Comparison of ENCODE assay signal across 30 mouse cellular contexts in genomic region chr8:125521087-125521486, GRCm38 (mm10). TPM values are rescaled to one million over a fixed set of nuclear protein-coding genes. Genes with fewer than 3 reads are reported as not detected.
A peak's percentile ranks its signal among the peaks of the same experiment; 100 is the strongest.
DNase-seq lines count a peak whose midpoint lies in the region; ATAC-seq and TF ChIP-seq lines count a peak whose summit lies in the region.
"Had no signal": no experiment of that assay in that cellular context is flagged by ENCODE, and none has a peak within 500 bp of the region (broad histone marks: within the 10 kb centered on the region; RNA-seq: fewer than 3 reads in every experiment).

No protein-coding gene starts in this region.

- no peak overlapping the region for H3K4me2 ChIP-seq in heart, embryonic 14.5 days (ENCODE audit: low read length)
- no peak overlapping the region for H3K4me2 ChIP-seq in kidney, embryonic 16.5 days (replicated peaks; ENCODE audit: low read depth, low read length)
- H3K4me2 ChIP-seq: embryonic facial prominence, embryonic 13.5 days; hindbrain, embryonic 15.5 days; limb, embryonic 12.5 days; liver, embryonic 15.5 days; lung, embryonic 14.5 days had no signal

- H3K27ac ChIP-seq in heart, embryonic 14.5 days (replicated peaks in 1 of 2; ENCODE audit: control insufficient read depth in 1 of 2, insufficient read depth in 1 of 2, low read depth in 2 of 2, low read length in 2 of 2): peak overlapping the region in 1 of 2 experiments; percentile 42; a peak in 1 of 4 replicates
- H3K27ac ChIP-seq in ES-Bruce4 (ENCODE audit: insufficient read depth, low read length): peak overlapping the region; percentile 78
- peak overlapping the region; percentile 39 for H3K27ac ChIP-seq in small intestine, adult 2 months (ENCODE audit: insufficient read depth, low read depth, low read length)
- H3K27ac ChIP-seq in kidney, embryonic 16.5 days (ENCODE audit: low read length): no peak overlapping the region
- H3K27ac ChIP-seq: embryonic facial prominence, embryonic 13.5 days; left cerebral cortex, adult 2 months; limb, embryonic 12.5 days; liver, embryonic 15.5 days had no signal

- H3K4me3 ChIP-seq in heart, embryonic 14.5 days (ENCODE audit: control insufficient read depth in 1 of 2, insufficient read depth in 1 of 2, low read depth in 1 of 2, low read length in 2 of 2): no peak overlapping the region
- peak overlapping the region; percentile 55 for H3K4me3 ChIP-seq in E14TG2a.4 (replicated peaks; ENCODE audit: low read length)
- peak overlapping the region; percentile 3; the same call in 1 of the 2 replicates for H3K4me3 ChIP-seq in ES-Bruce4 (ENCODE audit: low read depth, low read length)
- no peak overlapping the region for H3K4me3 ChIP-seq in small intestine, adult 2 months (ENCODE audit: low read depth, low read length)
- no peak overlapping the region for H3K4me3 ChIP-seq in kidney, embryonic 16.5 days (ENCODE audit: low read length)
- H3K4me3 ChIP-seq: embryonic facial prominence, embryonic 13.5 days; heart, embryonic 12.5 days; hindbrain, embryonic 15.5 days; left cerebral cortex, adult 2 months; limb, embryonic 12.5 days; liver, embryonic 15.5 days had no signal

- no peaks in the 10 kb centered on the region for H3K27me3 ChIP-seq in heart, embryonic 14.5 days (ENCODE audit: control insufficient read depth, insufficient read depth, low read length)
- H3K27me3 ChIP-seq in E14TG2a.4 (ENCODE audit: insufficient read depth, low read length) (no peaks in the 10 kb centered on the region), ES-Bruce4 (ENCODE audit: control insufficient read depth, insufficient read depth, low read length, poor library complexity, severe bottlenecking) (no peaks in the 10 kb centered on the region)
- H3K27me3 ChIP-seq in small intestine, adult 2 months (ENCODE audit: control insufficient read depth, insufficient read depth, low read length): no peaks in the 10 kb centered on the region
- H3K27me3 ChIP-seq in kidney, embryonic 16.5 days (ENCODE audit: insufficient read depth, low read length): no peaks in the 10 kb centered on the region
- H3K27me3 ChIP-seq: embryonic facial prominence, embryonic 13.5 days; heart, embryonic 12.5 days; hindbrain, embryonic 15.5 days; liver, embryonic 15.5 days; Patski had no signal

- WGBS in heart, embryonic 14.5 days: 46% methylated on average over 7 of the region's 7 CpGs
- WGBS in small intestine, adult 2 months: 23% methylated on average over 7 of the region's 7 CpGs
- 62% methylated on average over 7 of the region's 7 CpGs for WGBS in kidney, embryonic 16.5 days

- 0 out of 2 replicates have a peak, but pooled peaks have one; percentile 39 for TF ChIP-seq EP300 in ES-Bruce4 (IDR thresholded peaks at IDR 0.05; ENCODE audit: insufficient read depth, low read depth, low read length)

- peaks cover 17% of the 10 kb centered on the region; the same call in 1 of the 2 replicates for H3K36me3 ChIP-seq in heart, embryonic 14.5 days (ENCODE audit: control insufficient read depth, insufficient read depth, low read length)
- no peaks in the 10 kb centered on the region for H3K36me3 ChIP-seq in E14TG2a.4 (ENCODE audit: insufficient read depth, low read length)
- H3K36me3 ChIP-seq in ES-Bruce4 (ENCODE audit: control insufficient read depth, insufficient read depth, low read length, poor library complexity, severe bottlenecking): no peaks in the 10 kb centered on the region
- no peaks in the 10 kb centered on the region for H3K36me3 ChIP-seq in small intestine, adult 2 months (ENCODE audit: control insufficient read depth, insufficient read depth, low read length)
- H3K36me3 ChIP-seq in kidney, embryonic 16.5 days (ENCODE audit: insufficient read depth, low read length): no peaks in the 10 kb centered on the region
- H3K36me3 ChIP-seq: embryonic facial prominence, embryonic 13.5 days; hindbrain, embryonic 15.5 days; limb, embryonic 12.5 days; liver, embryonic 15.5 days had no signal

- peak overlapping the region; percentile 38; the same call in 1 of the 2 replicates for H3K9ac ChIP-seq in heart, embryonic 14.5 days (ENCODE audit: low read length)
- H3K9ac ChIP-seq in ES-Bruce4 (ENCODE audit: low read depth, poor library complexity, severe bottlenecking): no peak overlapping the region
- H3K9ac ChIP-seq in kidney, embryonic 16.5 days (replicated peaks; ENCODE audit: low read length): no peak overlapping the region
- H3K9ac ChIP-seq: embryonic facial prominence, embryonic 13.5 days; forebrain, postnatal 0 days; hindbrain, embryonic 15.5 days; limb, embryonic 12.5 days; liver, embryonic 15.5 days; lung, embryonic 14.5 days had no signal

- peaks cover 34 to 78% of the 10 kb centered on the region in 2 experiments for H3K4me1 ChIP-seq in heart, embryonic 14.5 days (ENCODE audit: control insufficient read depth in 2 of 2, insufficient read depth in 2 of 2, low read length in 2 of 2)
- H3K4me1 ChIP-seq in E14TG2a.4 (replicated peaks; ENCODE audit: low read depth, low read length) (peaks cover 83% of the 10 kb centered on the region), ES-Bruce4 (ENCODE audit: control insufficient read depth, insufficient read depth, low read length) (peaks cover 14% of the 10 kb centered on the region)
- peaks cover 14% of the 10 kb centered on the region for H3K4me1 ChIP-seq in small intestine, adult 2 months (ENCODE audit: control insufficient read depth, insufficient read depth, insufficient read length, low read length)
- H3K4me1 ChIP-seq in kidney, embryonic 16.5 days (ENCODE audit: insufficient read depth, low read length): peaks cover 21% of the 10 kb centered on the region

- no peak for DNase-seq in heart, adult 18-20 months
- DNase-seq: adrenal gland, postnatal 14 days; B cell, adult 2 months; cerebellum, adult 11 months; cerebellum, adult 9-10 months; cerebellum, postnatal 36 days; forebrain, postnatal 0 days; heart, postnatal 4 days; kidney, adult 8-10 months; kidney, postnatal 10 days; lung, embryonic 14.5 days; lung, postnatal 14 days; midbrain, embryonic 14.5 days; right cerebral cortex, postnatal 25 days; spleen, adult 18-20 months; thymus, postnatal 4 days had no signal

- no peak for ATAC-seq in heart, embryonic 14.5 days (ENCODE audit: insufficient number of reproducible peaks, insufficient read depth, low FRiP score, low read depth)
- no peak for ATAC-seq in kidney, embryonic 16.5 days (ENCODE audit: low FRiP score, low TSS enrichment)
- ATAC-seq: forebrain, postnatal 0 days; inflammation-experienced regulatory T-cells, adult 6 months; Patski had no signal

- no peaks in the 10 kb centered on the region for H3K9me3 ChIP-seq in heart, embryonic 14.5 days (ENCODE audit: control insufficient read depth, low read length)
- H3K9me3 ChIP-seq in E14TG2a.4 (ENCODE audit: low read length): no peaks in the 10 kb centered on the region
- no peaks in the 10 kb centered on the region for H3K9me3 ChIP-seq in ES-Bruce4 (replicated peaks; ENCODE audit: control insufficient read depth, insufficient read depth, low read length, poor library complexity, severe bottlenecking)
- H3K9me3 ChIP-seq in kidney, embryonic 16.5 days (ENCODE audit: low read length): no peaks in the 10 kb centered on the region
- H3K9me3 ChIP-seq: embryonic facial prominence, embryonic 13.5 days; heart, embryonic 12.5 days; hindbrain, embryonic 15.5 days; limb, embryonic 12.5 days; liver, embryonic 15.5 days had no signal

- TF ChIP-seq CTCF in E14TG2a.4 (conservative IDR thresholded peaks at IDR 0.05; ENCODE audit: low read length) (no peak), ES-Bruce4 (IDR thresholded peaks at IDR 0.05; ENCODE audit: low read depth, low read length) (no peak)
- no peak for TF ChIP-seq CTCF in small intestine, adult 2 months (IDR thresholded peaks at IDR 0.05; ENCODE audit: extremely low read depth, insufficient read length, insufficient replicate concordance, low read depth, low read length)

- TF ChIP-seq POLR2A in ES-Bruce4 (IDR thresholded peaks at IDR 0.05; ENCODE audit: insufficient read depth, low read length): no peak
- no peak for TF ChIP-seq POLR2A in small intestine, adult 2 months (IDR thresholded peaks at IDR 0.05; ENCODE audit: low read depth, low read length)

RNA-seq across cellular contexts. Expression of gene Sipa1l2, which starts 48.5 kb away (rescaled TPM):
- polyA plus RNA-seq in heart, embryonic 14.5 days (2014; fragmentation: Nextera tagmentation; extraction: Ambion mirVana): 17.8 and 18.0 TPM in 2 replicates
- 10 to 100 TPM; 37.9 to 42.2 TPM for total RNA-seq in heart, adult 18-20 months (2021)
- polyA plus RNA-seq in ES-Bruce4 (2011; ENCODE audit: insufficient read depth, insufficient read length, low read depth, missing spikeins): 24.3 and 25.1 TPM in 2 replicates
- polyA plus RNA-seq in small intestine, adult 2 months (2012; rRNA removed): 6.3 and 9.7 TPM in 2 replicates
- polyA plus RNA-seq in kidney, embryonic 16.5 days (2015; fragmentation: Nextera tagmentation; extraction: Ambion mirVana): 18.1 and 18.3 TPM in 2 replicates
- total RNA-seq: MEL had no signal

Comparison
In these comparisons a context has a peak if more than half of its experiments do, and no peak if none do; other contexts are left out.
1. H3K4me3 ChIP-seq: peak in E14TG2a.4 (single experiment) and ES-Bruce4 (single experiment); none in heart, embryonic 14.5 days (0 of 2), small intestine, adult 2 months (single experiment) and kidney, embryonic 16.5 days (single experiment).